Mouse (Mus musculus) 3T3-L1 (cell line): Measurements from ENCODE around the gene Akr1c14.
"Not testable (repeated sequence)": the region's sequence is repeated elsewhere in the genome, so short reads cannot be mapped to it uniquely, and the experiment has no call there.

Experiments
- DNase-seq: peaks from one replicate; pipeline ENCODE4 v3.0.0-alpha.2; 2015; ENCODE audit warnings: low read depth, low spot score

Akr1c14 gene

GRCm38 (mm10) chr13:4048719-4049118 lies at the start of gene Akr1c14:
Gene Akr1c14 (plus strand): TSS chr13:4049011.
- no peak for DNase-seq

DNA sequence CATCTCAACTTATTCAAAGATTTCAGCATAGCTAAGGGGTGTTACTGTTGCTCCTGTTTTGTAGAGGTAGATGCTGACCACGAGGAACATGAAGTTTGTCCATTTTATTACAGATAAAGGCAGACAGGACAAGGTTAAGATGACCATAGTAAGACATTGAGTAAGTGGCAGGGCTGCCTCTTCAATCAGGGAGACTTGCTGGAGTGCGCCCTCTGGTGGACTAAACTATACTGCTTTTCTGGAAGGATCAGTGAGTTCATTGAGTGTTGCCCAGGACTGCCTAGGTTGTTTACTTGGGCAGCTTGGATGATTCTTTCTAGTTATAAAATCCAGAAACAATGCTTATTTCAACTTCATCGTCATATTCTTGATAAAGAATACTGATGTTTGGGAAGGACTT lies 47.1 kb upstream of the Akr1c14 start:
- DNase-seq = peak; percentile 81

DNA sequence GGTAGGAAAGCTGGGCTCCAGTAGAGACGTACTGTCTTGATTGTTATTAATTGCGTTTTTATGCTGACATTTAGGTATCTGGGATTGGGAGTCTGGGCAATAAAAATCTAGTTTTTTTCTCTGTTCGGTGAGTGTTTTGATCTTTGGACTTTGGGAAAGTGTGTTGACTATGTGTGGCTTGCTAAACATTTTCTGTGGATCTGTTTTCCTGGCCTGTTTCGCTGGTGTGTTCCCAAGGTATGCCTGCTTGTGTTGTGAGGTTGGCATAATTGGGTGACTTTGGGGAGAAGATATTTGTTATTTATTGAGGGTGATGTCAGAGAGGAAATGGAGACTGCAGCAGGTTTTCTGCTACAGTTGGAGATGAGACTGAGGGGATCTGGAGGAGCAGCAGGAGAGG lies 38.0 kb upstream of the Akr1c14 start:
- no peak for DNase-seq

DNA sequence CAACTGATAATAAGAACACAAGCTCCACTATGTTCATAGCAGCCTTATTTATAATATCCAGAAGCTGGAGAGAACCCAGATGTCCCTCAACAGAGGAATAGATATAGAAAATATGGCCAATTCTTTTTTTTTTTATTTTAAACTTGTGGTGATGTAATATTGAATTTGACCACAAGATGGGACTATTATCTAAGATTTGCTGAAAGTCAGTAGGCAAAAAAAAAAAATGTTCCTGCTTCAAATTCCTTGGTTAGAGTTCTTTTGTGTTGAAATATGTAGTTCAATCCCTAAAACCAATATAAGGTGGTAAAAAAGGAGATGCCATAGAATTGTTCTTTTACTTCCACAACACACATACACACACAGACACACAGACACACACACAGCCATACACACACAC lies 35.0 kb upstream of the Akr1c14 start:
- peak; percentile 56 for DNase-seq

- DNase-seq = no peak
Observed at GRCm38 (mm10) chr13:4029897-4030296, 18.9 kb upstream of the Akr1c14 start.

DNA sequence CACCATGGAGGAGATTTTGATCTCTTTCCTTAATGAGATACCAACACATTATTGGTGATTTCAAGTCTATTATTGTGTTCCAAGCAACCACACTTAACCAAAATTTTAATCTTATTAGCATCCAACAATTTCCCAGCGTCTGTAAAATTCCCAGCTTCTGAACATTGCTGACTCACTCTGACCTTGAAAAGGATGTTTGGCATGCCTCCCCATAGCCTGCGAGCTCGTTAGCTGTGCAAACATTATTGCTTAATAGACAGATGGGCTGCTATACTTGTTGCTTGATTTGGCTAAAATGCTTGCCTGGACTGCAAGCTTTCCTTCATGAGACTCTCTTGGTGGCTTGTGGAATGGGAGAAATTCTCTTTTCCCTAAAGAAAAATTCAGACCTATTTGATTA lies 16.3 kb upstream of the Akr1c14 start:
- peak; percentile 59 for DNase-seq

- DNase-seq = no peak
Observed at GRCm38 (mm10) chr13:4035052-4035451, 13.8 kb upstream of the Akr1c14 start.

- no peak for DNase-seq
Observed at GRCm38 (mm10) chr13:4046113-4046512, 2.7 kb upstream of the Akr1c14 start.

DNA sequence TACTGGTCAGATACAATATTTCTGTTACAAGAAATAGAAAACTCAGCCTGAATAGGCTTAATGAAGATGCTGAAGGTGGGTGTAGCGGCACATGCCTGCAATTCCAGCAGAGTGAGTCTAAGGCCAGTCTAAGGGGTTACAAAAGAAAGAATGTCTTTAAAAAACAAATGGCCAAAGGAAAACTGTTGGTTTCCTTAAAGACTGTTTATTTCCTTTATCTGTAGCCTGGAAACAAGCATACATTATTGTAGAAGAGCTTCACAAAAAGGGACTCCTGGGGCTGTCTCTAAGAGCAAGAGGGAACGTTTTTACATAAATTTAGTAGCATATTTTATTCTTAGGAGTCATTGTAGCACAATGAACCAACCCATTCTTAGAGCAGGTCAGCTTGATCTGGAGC lies 2.0 kb upstream of the Akr1c14 start:
- no peak for DNase-seq

DNA sequence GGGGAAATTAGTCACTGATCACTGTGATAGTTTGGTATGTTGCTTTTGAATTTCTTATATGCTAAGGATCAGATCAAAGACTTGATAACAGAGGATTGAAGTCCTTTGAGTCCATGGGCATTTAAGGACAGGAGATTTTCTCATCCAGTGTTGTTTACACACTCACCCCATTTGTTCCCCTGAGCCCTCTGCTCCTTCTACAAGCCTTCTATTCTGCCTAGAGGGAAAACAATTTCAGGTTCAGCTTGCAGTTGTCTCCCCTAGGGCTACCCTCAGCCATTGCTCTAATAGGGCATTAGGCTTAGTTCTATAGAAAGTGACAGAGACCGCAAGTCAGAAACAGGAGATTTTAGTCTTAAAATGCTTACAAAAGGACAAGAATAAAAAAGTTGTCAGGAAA lies 585 bp upstream of the Akr1c14 start:
- DNase-seq = no peak

DNA sequence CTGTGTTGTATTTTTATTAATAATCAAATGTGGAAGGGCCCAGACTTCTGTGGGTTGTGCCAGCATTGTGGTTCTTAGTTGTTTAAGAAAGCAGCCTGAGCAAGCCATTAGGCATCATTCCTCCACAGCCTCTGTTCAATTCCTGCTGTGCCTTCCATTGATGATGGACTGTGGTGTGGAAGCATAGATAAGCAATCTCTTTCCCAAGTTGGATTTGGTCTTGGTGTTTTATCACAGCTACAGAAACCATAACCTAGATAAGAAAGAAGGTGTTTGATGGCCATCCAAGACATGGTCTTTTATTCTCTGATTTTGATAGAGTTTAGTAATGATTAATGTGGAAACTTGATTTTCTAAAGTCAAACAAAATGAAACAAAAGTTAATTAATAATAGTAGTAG lies 844 bp downstream of the Akr1c14 start:
- no peak for DNase-seq

DNA sequence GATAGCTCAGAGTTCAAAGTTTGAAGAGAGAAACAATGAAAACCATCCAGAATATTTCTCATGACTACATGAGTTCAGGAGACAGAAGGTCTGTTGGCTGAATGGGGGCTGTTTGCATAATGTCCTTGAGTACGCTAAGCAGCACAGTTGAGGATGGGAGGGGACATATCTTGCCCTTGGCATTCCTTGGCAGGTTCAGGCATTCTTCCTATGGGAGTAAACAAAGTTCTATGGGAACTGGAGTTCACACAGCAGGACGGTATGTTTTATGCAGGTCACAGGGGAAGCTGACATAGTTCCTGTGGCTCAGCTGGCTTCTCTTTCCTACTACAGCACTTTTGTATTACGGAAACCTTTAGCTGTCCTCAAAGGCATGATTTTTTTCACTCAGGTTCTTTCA lies 6.6 kb downstream of the Akr1c14 start:
- no peak for DNase-seq

DNA sequence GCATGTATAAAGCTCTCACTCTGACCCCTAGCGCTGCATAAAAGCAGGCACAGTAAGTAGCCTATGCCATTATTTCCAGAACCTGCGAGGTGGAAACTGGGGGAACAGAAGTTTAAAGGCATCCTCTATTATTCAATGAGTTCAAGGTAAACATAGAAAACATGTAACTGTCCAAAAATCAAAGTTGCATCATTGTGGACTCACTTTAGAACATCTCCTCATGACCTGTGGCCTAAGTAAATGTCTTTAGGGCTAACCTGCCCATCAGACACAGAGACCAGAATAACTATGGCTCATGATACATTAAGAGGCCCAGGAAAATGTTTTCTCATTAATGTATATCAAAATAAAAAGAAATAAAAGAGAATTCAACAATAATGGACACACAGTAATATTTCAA lies 7.4 kb downstream of the Akr1c14 start:
- DNase-seq = no peak

DNA sequence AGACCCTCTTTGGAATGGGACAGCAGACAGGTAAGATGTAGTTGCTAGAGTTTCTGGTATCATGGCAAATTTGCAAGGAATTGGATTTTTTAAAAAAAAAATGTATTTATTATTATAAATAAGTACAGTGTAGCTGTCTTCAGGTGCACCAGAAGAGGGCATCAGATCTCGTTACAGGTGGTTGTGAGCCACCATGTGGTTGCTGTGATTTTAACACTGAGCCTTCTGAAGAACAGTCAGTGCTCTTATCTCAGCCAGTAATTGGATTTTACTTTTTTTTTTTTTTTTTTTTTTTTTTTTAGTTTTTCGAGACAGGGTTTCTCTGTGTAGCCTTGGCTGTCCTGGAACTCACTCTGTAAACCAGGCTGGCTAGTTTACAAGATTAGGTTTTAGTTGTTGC lies 9.4 kb downstream of the Akr1c14 start:
- DNase-seq = not testable (repeated sequence)

- DNase-seq = peak; percentile 88
Observed at GRCm38 (mm10) chr13:4059363-4059762, 10.6 kb downstream of the Akr1c14 start.

DNA sequence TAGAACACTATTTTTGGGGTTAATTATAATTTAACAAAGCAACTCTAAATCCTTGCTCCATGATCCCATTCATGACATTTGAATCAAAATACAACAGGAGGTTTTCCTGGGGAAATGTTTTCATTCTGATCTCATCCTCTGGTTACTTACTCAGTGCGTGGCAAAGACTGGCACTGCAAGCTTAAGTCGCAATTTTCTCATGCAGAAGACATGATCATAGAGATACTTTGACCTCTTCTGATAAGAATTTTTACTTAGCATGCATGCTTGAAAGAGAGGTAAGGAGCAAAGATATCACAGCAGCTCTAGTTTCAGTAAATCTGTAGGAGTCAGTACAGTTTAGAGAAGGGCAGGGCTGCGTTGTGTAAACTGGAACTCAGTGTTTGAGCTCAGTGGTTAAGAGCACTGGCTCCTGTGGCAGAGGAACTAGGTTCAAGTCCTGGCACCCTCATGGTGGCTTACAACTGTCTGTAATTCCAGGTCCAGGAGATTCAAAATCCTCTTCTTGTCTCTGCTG lies 11.5 kb downstream of the Akr1c14 start:
- DNase-seq = peak; percentile 27

- peak; percentile 36 for DNase-seq
Observed at GRCm38 (mm10) chr13:4076517-4077435, 28.0 kb downstream of the Akr1c14 start.

GRCm38 (mm10) chr13:4079876-4080275 lies 31.1 kb downstream of the Akr1c14 start:
- DNase-seq = no peak

- no peak for DNase-seq
Observed at GRCm38 (mm10) chr13:4101691-4102090, 52.9 kb downstream of the Akr1c14 start.

DNA sequence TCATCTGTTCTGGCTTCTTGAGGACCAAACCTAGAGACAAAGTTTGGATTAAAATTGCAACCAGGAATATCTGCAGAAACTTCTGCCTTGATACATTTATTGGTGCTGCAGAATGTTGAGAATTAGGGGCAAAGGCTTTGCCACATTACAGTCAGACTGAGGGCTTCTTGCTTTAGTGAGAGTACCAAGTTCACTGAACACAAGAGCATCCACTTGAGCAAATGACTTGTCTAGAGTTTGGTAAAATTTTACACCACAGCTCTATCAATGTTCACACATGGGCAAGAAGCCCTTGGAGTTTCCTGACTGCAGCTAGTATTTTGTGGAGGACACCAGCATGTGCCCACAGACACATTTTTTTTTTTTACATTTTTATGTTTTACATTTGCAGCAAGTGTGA lies 53.9 kb downstream of the Akr1c14 start:
- DNase-seq = no peak

DNA sequence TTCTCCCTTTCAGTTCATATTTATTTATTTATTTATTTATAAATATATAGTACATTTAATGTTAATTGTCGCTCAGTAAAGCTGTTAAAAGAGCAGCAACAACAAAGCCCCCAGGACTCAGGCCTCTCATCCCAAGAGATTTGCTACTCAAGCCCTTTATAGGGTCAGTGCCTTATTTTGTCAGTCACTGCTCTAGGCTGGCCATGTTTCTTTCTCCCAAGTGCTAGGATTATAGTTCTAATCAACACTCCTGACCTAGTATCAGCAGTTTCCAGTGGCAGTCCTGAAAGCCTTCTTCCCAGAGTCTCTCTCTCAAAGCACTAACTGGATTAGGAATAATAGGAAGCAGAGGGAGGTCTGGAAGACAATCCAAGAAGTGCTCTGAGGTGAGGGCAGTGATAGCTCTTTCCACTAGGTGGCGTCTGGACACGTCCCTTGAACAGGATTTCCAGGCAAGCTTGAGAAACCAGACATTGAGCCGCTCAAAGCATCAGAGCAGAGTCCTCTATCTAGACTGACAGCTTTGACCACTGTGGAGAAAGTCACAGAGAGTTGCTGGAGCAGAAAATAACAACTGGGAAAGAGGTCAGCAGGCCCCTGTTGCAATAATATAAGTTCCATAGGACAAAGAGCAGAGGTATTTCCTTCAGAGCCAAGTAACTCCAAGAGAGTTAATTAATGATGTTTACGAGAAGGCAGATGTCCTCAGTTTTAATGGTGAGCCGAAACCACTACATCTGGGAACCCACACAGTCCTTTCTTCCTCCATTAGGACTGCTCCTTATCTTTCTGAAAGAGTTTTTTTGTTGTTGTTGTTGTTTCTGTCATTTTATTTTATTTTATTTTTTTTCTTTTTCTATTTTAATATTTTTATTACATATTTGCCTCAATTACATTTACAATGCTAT lies 61.7 kb downstream of the Akr1c14 start:
- peak; percentile 83 for DNase-seq

- peak; percentile 68 for DNase-seq
Observed at GRCm38 (mm10) chr13:4119181-4119904, 70.5 kb downstream of the Akr1c14 start.
